Mouse (Mus musculus) cerebellum, postnatal 14 days (tissue): ENCODE data around the gene Gtf2e1.

Source experiments
- DNase-seq, 2 experiments: peaks; one replicate each; pipeline ENCODE4 v3.0.0; 2021; ENCODE audit warnings: mixed read lengths in 2 of 2

Gtf2e1 gene

GRCm38 (mm10) chr16:37540776-37541175 is 1.2 kb upstream of the Gtf2e1 start:
- DNase-seq: peak in 1 of 2 experiments; percentile 9

- DNase-seq: no peak
These were observed 364 bp downstream of the Gtf2e1 start for GRCm38 (mm10) chr16:37539240-37539610.

GRCm38 (mm10) chr16:37533369-37534068 is 6.1 kb downstream of the Gtf2e1 start:
- no peak for DNase-seq

GRCm38 (mm10) chr16:37532046-37532445 is 7.5 kb downstream of the Gtf2e1 start:
- DNase-seq: no peak

GRCm38 (mm10) chr16:37530170-37530569 is 9.4 kb downstream of the Gtf2e1 start:
- DNase-seq: no peak

- DNase-seq: no peak
These were observed 12.8 kb downstream of the Gtf2e1 start for GRCm38 (mm10) chr16:37526688-37527223.

- DNase-seq: no peak
These were observed 14.5 kb downstream of the Gtf2e1 start for GRCm38 (mm10) chr16:37525121-37525520.

- no peak for DNase-seq
These were observed 17.4 kb downstream of the Gtf2e1 start for GRCm38 (mm10) chr16:37522100-37522697.

GRCm38 (mm10) chr16:37520190-37521040 is 19.2 kb downstream of the Gtf2e1 start:
- DNase-seq: no peak

- DNase-seq: no peak
These were observed 19.9 kb downstream of the Gtf2e1 start for GRCm38 (mm10) chr16:37519721-37520120.

- DNase-seq: no peak
These were observed 20.9 kb downstream of the Gtf2e1 start for GRCm38 (mm10) chr16:37518662-37519061.

GRCm38 (mm10) chr16:37517596-37518211 is 21.9 kb downstream of the Gtf2e1 start:
- DNase-seq: no peak

GRCm38 (mm10) chr16:37516376-37516993 is 23.1 kb downstream of the Gtf2e1 start:
- no peak for DNase-seq

GRCm38 (mm10) chr16:37514644-37515043 is 24.9 kb downstream of the Gtf2e1 start:
- peak in 1 of 2 experiments; percentile 19 for DNase-seq

- no peak for DNase-seq
These were observed 28.1 kb downstream of the Gtf2e1 start for GRCm38 (mm10) chr16:37511489-37511888.

GRCm38 (mm10) chr16:37506751-37507150 is 32.8 kb downstream of the Gtf2e1 start:
- no peak for DNase-seq

GRCm38 (mm10) chr16:37504517-37504916 is 35.1 kb downstream of the Gtf2e1 start:
- peak; percentile 15 to 27 for DNase-seq

GRCm38 (mm10) chr16:37498581-37498980 is 41.0 kb downstream of the Gtf2e1 start:
- peak; percentile 29 to 31 for DNase-seq

- DNase-seq: peak; percentile 26 to 55
These were observed 44.6 kb downstream of the Gtf2e1 start for GRCm38 (mm10) chr16:37495017-37495416.

- DNase-seq: no peak
These were observed 52.6 kb downstream of the Gtf2e1 start for GRCm38 (mm10) chr16:37486826-37487612.
